Mouse (Mus musculus) C2C12 (cell line): ENCODE data around the gene Tcp11l2.

ENCODE experiments used
- CTCF ChIP-seq: IDR thresholded peaks from one replicate; pipeline ENCODE4 v1.5.1; 2011; ENCODE audit not compliant: control insufficient read depth, insufficient read depth, insufficient read length
- FOSL1 ChIP-seq: IDR thresholded peaks from one replicate; pipeline ENCODE4 v1.8.0; 2011; ENCODE audit warnings: mild to moderate bottlenecking, low read length; ENCODE audit not compliant: poor library complexity, insufficient read depth, severe bottlenecking
- MAX ChIP-seq: IDR thresholded peaks from one replicate; pipeline ENCODE4 v1.6.1; 2011; ENCODE audit warnings: mild to moderate bottlenecking, control low read depth
- MYOD1 ChIP-seq: IDR thresholded peaks from one replicate; pipeline ENCODE4 v1.6.1; 2011; ENCODE audit warnings: low read depth; ENCODE audit not compliant: control insufficient read depth, insufficient read length
- MYOG ChIP-seq: IDR thresholded peaks from one replicate; pipeline ENCODE4 v1.6.1; 2011; ENCODE audit not compliant: control insufficient read depth, insufficient read length; ENCODE audit errors: extremely low read depth
- USF1 ChIP-seq: IDR thresholded peaks from one replicate; pipeline ENCODE4 v1.6.1; 2011; ENCODE audit warnings: low read depth, mild to moderate bottlenecking, control low read depth, moderate library complexity

DNA sequence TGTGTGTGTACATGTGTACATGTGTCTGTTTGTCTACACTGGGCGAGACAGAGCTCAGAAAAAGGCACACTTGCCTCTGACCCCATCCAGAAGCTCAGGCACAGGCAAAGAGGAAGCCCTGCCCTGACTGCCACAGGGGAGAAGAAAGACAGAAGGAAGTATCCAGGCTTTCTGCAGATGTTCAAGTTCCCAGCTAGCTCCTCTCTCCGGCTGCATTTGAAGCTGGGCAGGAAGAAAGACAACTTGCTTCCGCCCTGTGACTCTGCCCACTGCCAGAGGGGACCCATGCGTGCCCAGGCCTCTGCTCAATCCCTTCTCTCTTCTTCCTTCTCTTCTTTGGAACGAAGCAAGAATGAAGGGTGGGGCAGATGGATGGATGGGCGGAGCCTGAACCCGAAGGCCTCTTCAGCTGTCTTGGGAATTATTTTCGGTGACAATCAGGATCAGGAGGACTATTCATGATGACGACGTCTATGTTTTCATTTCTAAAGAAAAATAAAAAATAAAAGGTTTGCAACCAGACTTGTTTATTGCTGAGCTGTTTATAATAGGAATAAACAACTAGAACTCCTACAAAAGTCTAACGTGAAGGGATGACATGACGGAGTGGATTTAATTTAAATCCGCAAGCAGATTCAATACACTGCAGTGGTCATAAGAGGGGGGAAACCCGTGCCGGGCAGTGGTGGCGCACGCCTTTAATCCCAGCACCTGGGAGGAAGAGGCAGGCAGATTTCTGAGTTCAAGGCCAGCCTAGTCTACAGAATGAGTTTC, 27.1 kb upstream of the Tcp11l2 start:
- no peak for TF ChIP-seq MYOD1
- no peak for TF ChIP-seq CTCF
- no peak for TF ChIP-seq MYOG
- no peak for TF ChIP-seq FOSL1
- no peak for TF ChIP-seq USF1
- TF ChIP-seq MAX: no peak
